9 mouse cellular contexts compared by ENCODE assay signal in the genomic region with DNA sequence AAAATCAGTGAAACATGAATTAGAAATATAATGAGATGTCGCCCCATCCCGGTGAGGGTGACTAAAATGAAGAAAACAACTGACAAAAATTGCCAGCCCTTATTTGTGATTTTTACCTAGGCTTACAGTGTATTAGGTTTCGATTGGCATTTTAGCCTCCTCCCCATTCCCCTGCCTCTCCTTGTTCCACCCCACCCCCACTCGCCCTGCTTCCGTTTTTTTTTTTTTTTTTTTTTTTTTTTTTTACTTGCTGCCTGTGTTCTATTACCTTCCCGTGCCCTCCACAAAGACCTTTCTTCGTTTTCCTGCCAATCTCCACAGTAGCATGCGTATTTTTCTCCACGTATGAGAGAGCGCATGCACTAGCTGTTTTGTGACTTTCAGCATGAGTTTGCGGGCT.
DNase-seq lines count a peak whose midpoint lies in the region; ATAC-seq and TF ChIP-seq lines count a peak whose summit lies in the region.
"Had no signal": no experiment of that assay in that cellular context is flagged by ENCODE, and none has a peak within 500 bp of the region (broad histone marks: within the 10 kb centered on the region; RNA-seq: fewer than 3 reads in every experiment).

No protein-coding gene starts in this region.

- no peak for TF ChIP-seq CTCF in layer of hippocampus, adult 2 months (conservative IDR thresholded peaks at IDR 0.05)

- H3K9ac ChIP-seq in liver, embryonic 11.5 days (ENCODE audit: low read depth, low read length), result no peak overlapping the region
- H3K9ac ChIP-seq in forebrain, embryonic 16.5 days (replicated peaks; ENCODE audit: low read depth, low read length), result no peak overlapping the region
- no peak overlapping the region for H3K9ac ChIP-seq in liver, embryonic 16.5 days (ENCODE audit: low read depth, low read length)

- H3K36me3 ChIP-seq in liver, embryonic 11.5 days (ENCODE audit: control insufficient read depth, insufficient read depth, low read length), result no peaks in the 10 kb centered on the region
- no peaks in the 10 kb centered on the region for H3K36me3 ChIP-seq in forebrain, embryonic 16.5 days (ENCODE audit: control insufficient read depth, insufficient read depth)
- no peaks in the 10 kb centered on the region for H3K36me3 ChIP-seq in liver, embryonic 16.5 days (ENCODE audit: control insufficient read depth, insufficient read depth)

- H3K27ac ChIP-seq in liver, embryonic 11.5 days (ENCODE audit: low read depth, low read length), result no peak overlapping the region
- H3K27ac ChIP-seq in forebrain, embryonic 16.5 days (ENCODE audit: low read length), result no peak overlapping the region
- H3K27ac ChIP-seq in liver, embryonic 16.5 days (ENCODE audit: low read length), result no peak overlapping the region
- H3K27ac ChIP-seq in layer of hippocampus, adult 2 months, result no peak overlapping the region

- no peak for ATAC-seq in liver, embryonic 11.5 days (replicated peaks; ENCODE audit: low FRiP score)
- no peak for ATAC-seq in forebrain, embryonic 16.5 days
- no peak for ATAC-seq in liver, embryonic 16.5 days (ENCODE audit: low read depth)

- H3K4me3 ChIP-seq in liver, embryonic 11.5 days (ENCODE audit: low read depth, low read length), result peak overlapping the region; percentile 19; the same call in 1 of the 2 replicates
- H3K4me3 ChIP-seq in forebrain, embryonic 16.5 days (replicated peaks; ENCODE audit: low read length), result no peak overlapping the region
- H3K4me3 ChIP-seq in liver, embryonic 16.5 days (ENCODE audit: low read depth, low read length), result no peak overlapping the region
- no peak overlapping the region for H3K4me3 ChIP-seq in layer of hippocampus, adult 2 months

- H3K4me1 ChIP-seq in liver, embryonic 11.5 days (replicated peaks; ENCODE audit: control insufficient read depth, insufficient read depth, low read length), result no peaks in the 10 kb centered on the region
- H3K4me1 ChIP-seq in forebrain, embryonic 16.5 days (replicated peaks; ENCODE audit: control insufficient read depth, insufficient read depth, low read length), result 0 out of 2 replicates have a peak, but pooled peaks cover 3% of the 10 kb centered on the region
- no peaks in the 10 kb centered on the region for H3K4me1 ChIP-seq in liver, embryonic 16.5 days (ENCODE audit: control insufficient read depth, low read depth, low read length)

- no peak for DNase-seq in liver, embryonic 11.5 days (ENCODE audit: low spot score)
- no peak for DNase-seq in liver
- DNase-seq in thymus, postnatal 25 days, result peak; percentile 29
- DNase-seq in kidney, postnatal 25 days, result no peak
- DNase-seq in layer of hippocampus, adult 2 months (ENCODE audit: low spot score in 2 of 2), result no peak
- no peak for DNase-seq in cerebellum, adult 11-12 months
- DNase-seq: retina, postnatal 1 day had no signal

- WGBS in liver, embryonic 11.5 days, result 12% methylated on average over 11 of the region's 11 CpGs
- 19% methylated on average over 11 of the region's 11 CpGs for WGBS in forebrain, embryonic 16.5 days
- WGBS in liver, embryonic 16.5 days (ENCODE audit: insufficient replicate concordance), result 14% methylated on average over 11 of the region's 11 CpGs

- H3K4me2 ChIP-seq in liver, embryonic 11.5 days, result peak overlapping the region; percentile 54
- H3K4me2 ChIP-seq in forebrain, embryonic 16.5 days (ENCODE audit: low read length), result peak overlapping the region; percentile 19; the same call in 1 of the 2 replicates
- H3K4me2 ChIP-seq in liver, embryonic 16.5 days (ENCODE audit: low read depth, low read length), result 0 out of 2 replicates have a peak overlapping the region, but pooled peaks have one; percentile 3

- H3K27me3 ChIP-seq in liver, embryonic 11.5 days (replicated peaks; ENCODE audit: control insufficient read depth, insufficient read depth, low read length), result no peaks in the 10 kb centered on the region
- 0 out of 2 replicates have a peak, but pooled peaks cover 2% of the 10 kb centered on the region for H3K27me3 ChIP-seq in forebrain, embryonic 16.5 days (replicated peaks; ENCODE audit: control insufficient read depth, insufficient read depth, low read length)
- no peaks in the 10 kb centered on the region for H3K27me3 ChIP-seq in liver, embryonic 16.5 days (ENCODE audit: control insufficient read depth, insufficient read depth, low read depth, low read length)

- no peaks in the 10 kb centered on the region for H3K9me3 ChIP-seq in liver, embryonic 11.5 days (ENCODE audit: control insufficient read depth, low read length)
- H3K9me3 ChIP-seq in forebrain, embryonic 16.5 days (ENCODE audit: control insufficient read depth, low read length), result no peaks in the 10 kb centered on the region
- no peaks in the 10 kb centered on the region for H3K9me3 ChIP-seq in liver, embryonic 16.5 days (replicated peaks; ENCODE audit: control insufficient read depth, low read length)

Comparison
In these comparisons a context has a peak if more than half of its experiments do, and no peak if none do; other contexts are left out.
1. H3K4me2 ChIP-seq: peak in every context shown above with its lines; median percentile 54 in liver, embryonic 11.5 days; 19 in forebrain, embryonic 16.5 days; 3 in liver, embryonic 16.5 days.